Mouse (Mus musculus): ENCODE results near the gene Vgll4. TPM values are rescaled to one million over a fixed set of nuclear protein-coding genes. Genes with fewer than 3 reads are reported as not detected.

The Vgll4 gene
- polyA plus RNA-seq, 1 experiment from 2014 or later, result 73.1 TPM

- 89% methylated on average over 2 of the region's 2 CpGs for WGBS
- no peak for DNase-seq (ENCODE audit: low spot score)
- H3K9me3 ChIP-seq (ENCODE audit: control insufficient read depth, low read length), result no peaks in the 10 kb centered on the region
- no peak overlapping the region for H3K4me3 ChIP-seq (ENCODE audit: low read depth, low read length)
- ATAC-seq (replicated peaks; ENCODE audit: low FRiP score), result no peak
- no peaks in the 10 kb centered on the region for H3K36me3 ChIP-seq (ENCODE audit: control insufficient read depth, insufficient read depth, low read length)
- H3K27me3 ChIP-seq (ENCODE audit: control insufficient read depth, insufficient read depth, low read length), result no peaks in the 10 kb centered on the region
- no peak overlapping the region for H3K9ac ChIP-seq (ENCODE audit: low read length)
- H3K27ac ChIP-seq (ENCODE audit: low read depth, low read length), result no peak overlapping the region
- H3K4me2 ChIP-seq (ENCODE audit: low read depth, low read length, severe bottlenecking), result no peak overlapping the region
- no peaks in the 10 kb centered on the region for H3K4me1 ChIP-seq (replicated peaks; ENCODE audit: control insufficient read depth, insufficient read depth, low read length)
These were observed 30.1 kb downstream of the Vgll4 start for GRCm38 (mm10) chr6:114939666-114940065.

GRCm38 (mm10) chr6:114936941-114937313, 32.9 kb downstream of the Vgll4 start:
- H3K9ac ChIP-seq (ENCODE audit: low read length), result no peak overlapping the region
- 76% methylated on average over 5 of the region's 5 CpGs for WGBS
- H3K9me3 ChIP-seq (ENCODE audit: control insufficient read depth, low read length), result no peaks in the 10 kb centered on the region
- DNase-seq (ENCODE audit: low spot score), result no peak
- no peaks in the 10 kb centered on the region for H3K27me3 ChIP-seq (ENCODE audit: control insufficient read depth, insufficient read depth, low read length)
- ATAC-seq (replicated peaks; ENCODE audit: low FRiP score), result no peak
- no peak overlapping the region for H3K4me2 ChIP-seq (ENCODE audit: low read depth, low read length, severe bottlenecking)
- no peaks in the 10 kb centered on the region for H3K4me1 ChIP-seq (replicated peaks; ENCODE audit: control insufficient read depth, insufficient read depth, low read length)
- no peaks in the 10 kb centered on the region for H3K36me3 ChIP-seq (ENCODE audit: control insufficient read depth, insufficient read depth, low read length)
- H3K4me3 ChIP-seq (ENCODE audit: low read depth, low read length), result no peak overlapping the region
- no peak overlapping the region for H3K27ac ChIP-seq (ENCODE audit: low read depth, low read length)

- DNase-seq (ENCODE audit: low spot score), result no peak
- 85% methylated on average over 19 of the region's 19 CpGs for WGBS
These were observed 33.4 kb downstream of the Vgll4 start for GRCm38 (mm10) chr6:114936297-114936940.

GRCm38 (mm10) chr6:114935362-114935761, 34.4 kb downstream of the Vgll4 start:
- H3K9me3 ChIP-seq (ENCODE audit: control insufficient read depth, low read length), result no peaks in the 10 kb centered on the region

More at GRCm38 (mm10) chr6:114936297-114936940, 33.4 kb downstream of the Vgll4 start:
- Histone ChIP-seq H3K27me3 (ENCODE audit: control insufficient read depth, insufficient read depth, low read length) (no peaks in the 10 kb centered on the region), H3K27ac (ENCODE audit: low read depth, low read length) (no peak overlapping the region), H3K9me3 (ENCODE audit: control insufficient read depth, low read length) (no peaks in the 10 kb centered on the region), H3K36me3 (ENCODE audit: control insufficient read depth, insufficient read depth, low read length) (no peaks in the 10 kb centered on the region), H3K9ac (ENCODE audit: low read length) (no peak overlapping the region), H3K4me1 (replicated peaks; ENCODE audit: control insufficient read depth, insufficient read depth, low read length) (no peaks in the 10 kb centered on the region), H3K4me3 (ENCODE audit: low read depth, low read length) (no peak overlapping the region), H3K4me2 (ENCODE audit: low read depth, low read length, severe bottlenecking) (no peak overlapping the region)
- no peak for ATAC-seq (replicated peaks; ENCODE audit: low FRiP score)

GRCm38 (mm10) chr6:114934045-114934444, 35.7 kb downstream of the Vgll4 start:
- ATAC-seq (replicated peaks; ENCODE audit: low FRiP score), result no peak
- WGBS, result 94% methylated on average over 11 of the region's 11 CpGs

More at GRCm38 (mm10) chr6:114935362-114935761, 34.4 kb downstream of the Vgll4 start:
- Histone ChIP-seq H3K4me3 (ENCODE audit: low read depth, low read length) (no peak overlapping the region), H3K4me2 (ENCODE audit: low read depth, low read length, severe bottlenecking) (no peak overlapping the region), H3K9ac (ENCODE audit: low read length) (no peak overlapping the region), H3K27ac (ENCODE audit: low read depth, low read length) (no peak overlapping the region), H3K36me3 (ENCODE audit: control insufficient read depth, insufficient read depth, low read length) (no peaks in the 10 kb centered on the region), H3K27me3 (ENCODE audit: control insufficient read depth, insufficient read depth, low read length) (no peaks in the 10 kb centered on the region), H3K4me1 (replicated peaks; ENCODE audit: control insufficient read depth, insufficient read depth, low read length) (no peaks in the 10 kb centered on the region)
- 76% methylated on average over 3 of the region's 3 CpGs for WGBS
- no peak for ATAC-seq (replicated peaks; ENCODE audit: low FRiP score)
- no peak for DNase-seq (ENCODE audit: low spot score)

GRCm38 (mm10) chr6:114932991-114933392, 36.8 kb downstream of the Vgll4 start:
- H3K4me2 ChIP-seq (ENCODE audit: low read depth, low read length, severe bottlenecking), result no peak overlapping the region
- no peak overlapping the region for H3K27ac ChIP-seq (ENCODE audit: low read depth, low read length)
- WGBS, result 86% methylated on average over 3 of the region's 3 CpGs
- H3K36me3 ChIP-seq (ENCODE audit: control insufficient read depth, insufficient read depth, low read length), result no peaks in the 10 kb centered on the region
- DNase-seq (ENCODE audit: low spot score) (no peak), ATAC-seq (replicated peaks; ENCODE audit: low FRiP score) (no peak)
- H3K9me3 ChIP-seq (ENCODE audit: control insufficient read depth, low read length), result no peaks in the 10 kb centered on the region
- no peak overlapping the region for H3K4me3 ChIP-seq (ENCODE audit: low read depth, low read length)
- H3K4me1 ChIP-seq (replicated peaks; ENCODE audit: control insufficient read depth, insufficient read depth, low read length), result peaks cover 6% of the 10 kb centered on the region; the same call in 1 of the 2 replicates
- H3K9ac ChIP-seq (ENCODE audit: low read length), result no peak overlapping the region
- no peaks in the 10 kb centered on the region for H3K27me3 ChIP-seq (ENCODE audit: control insufficient read depth, insufficient read depth, low read length)

More at GRCm38 (mm10) chr6:114934045-114934444, 35.7 kb downstream of the Vgll4 start:
- H3K9ac ChIP-seq (ENCODE audit: low read length), result no peak overlapping the region
- H3K27ac ChIP-seq (ENCODE audit: low read depth, low read length), result no peak overlapping the region
- DNase-seq (ENCODE audit: low spot score), result no peak
- no peaks in the 10 kb centered on the region for H3K36me3 ChIP-seq (ENCODE audit: control insufficient read depth, insufficient read depth, low read length)
- no peak overlapping the region for H3K4me2 ChIP-seq (ENCODE audit: low read depth, low read length, severe bottlenecking)
- H3K4me1 ChIP-seq (replicated peaks; ENCODE audit: control insufficient read depth, insufficient read depth, low read length), result peaks cover 6% of the 10 kb centered on the region; the same call in 1 of the 2 replicates
- no peak overlapping the region for H3K4me3 ChIP-seq (ENCODE audit: low read depth, low read length)
- H3K27me3 ChIP-seq (ENCODE audit: control insufficient read depth, insufficient read depth, low read length), result no peaks in the 10 kb centered on the region
- no peaks in the 10 kb centered on the region for H3K9me3 ChIP-seq (ENCODE audit: control insufficient read depth, low read length)

GRCm38 (mm10) chr6:114932116-114932500, 37.7 kb downstream of the Vgll4 start:
- WGBS, result 82% methylated on average over 5 of the region's 5 CpGs
- no peak for DNase-seq (ENCODE audit: low spot score)
- no peak overlapping the region for H3K27ac ChIP-seq (ENCODE audit: low read depth, low read length)
- H3K36me3 ChIP-seq (ENCODE audit: control insufficient read depth, insufficient read depth, low read length), result no peaks in the 10 kb centered on the region
- no peak overlapping the region for H3K9ac ChIP-seq (ENCODE audit: low read length)
- no peak overlapping the region for H3K4me3 ChIP-seq (ENCODE audit: low read depth, low read length)
- no peaks in the 10 kb centered on the region for H3K9me3 ChIP-seq (ENCODE audit: control insufficient read depth, low read length)
- no peaks in the 10 kb centered on the region for H3K27me3 ChIP-seq (ENCODE audit: control insufficient read depth, insufficient read depth, low read length)
- no peak overlapping the region for H3K4me2 ChIP-seq (ENCODE audit: low read depth, low read length, severe bottlenecking)
- H3K4me1 ChIP-seq (replicated peaks; ENCODE audit: control insufficient read depth, insufficient read depth, low read length), result peaks cover 6% of the 10 kb centered on the region; the same call in 1 of the 2 replicates
- ATAC-seq (replicated peaks; ENCODE audit: low FRiP score), result no peak

GRCm38 (mm10) chr6:114931212-114932115, 38.3 kb downstream of the Vgll4 start:
- Histone ChIP-seq H3K4me3 (ENCODE audit: low read depth, low read length) (no peak overlapping the region), H3K4me1 (replicated peaks; ENCODE audit: control insufficient read depth, insufficient read depth, low read length) (peaks cover 6% of the 10 kb centered on the region; the same call in 1 of the 2 replicates), H3K9ac (ENCODE audit: low read length) (no peak overlapping the region), H3K27me3 (ENCODE audit: control insufficient read depth, insufficient read depth, low read length) (no peaks in the 10 kb centered on the region), H3K9me3 (ENCODE audit: control insufficient read depth, low read length) (0 out of 2 replicates have a peak, but pooled peaks cover 4% of the 10 kb centered on the region), H3K36me3 (ENCODE audit: control insufficient read depth, insufficient read depth, low read length) (no peaks in the 10 kb centered on the region), H3K27ac (ENCODE audit: low read depth, low read length) (no peak overlapping the region), H3K4me2 (ENCODE audit: low read depth, low read length, severe bottlenecking) (no peak overlapping the region)
- ATAC-seq (replicated peaks; ENCODE audit: low FRiP score) (no peak), DNase-seq (ENCODE audit: low spot score) (no peak)
- 73% methylated on average over 28 of the region's 28 CpGs for WGBS
